Mouse (Mus musculus) mesoderm, embryonic 11.5 days (tissue): Measurements from ENCODE around the gene Uba5.
A peak's percentile ranks its signal among the peaks of the same experiment; 100 is the strongest.

Experiments
- DNase-seq: peaks from one replicate; pipeline ENCODE4 v3.0.0-alpha.2; 2012; ENCODE audit warnings: low read depth, low spot score

The Uba5 gene

GRCm38 (mm10) chr9:104062430-104063243 is at the start of gene Uba5:
Gene Uba5, minus strand, starts transcription at chr9:104063134.
- peak; percentile 85 for DNase-seq

GRCm38 (mm10) chr9:104109151-104109550 is 46.2 kb upstream of the Uba5 start:
- DNase-seq: no peak

GRCm38 (mm10) chr9:104108571-104109143 is 45.7 kb upstream of the Uba5 start:
- DNase-seq: no peak

GRCm38 (mm10) chr9:104107482-104107881 is 44.5 kb upstream of the Uba5 start:
- no peak for DNase-seq

GRCm38 (mm10) chr9:104106930-104107329 is 44.0 kb upstream of the Uba5 start:
- DNase-seq: no peak

- DNase-seq: no peak
Measured at GRCm38 (mm10) chr9:104104986-104105385, 42.1 kb upstream of the Uba5 start.

- no peak for DNase-seq
Measured at GRCm38 (mm10) chr9:104102901-104103300, 40.0 kb upstream of the Uba5 start.

- DNase-seq: no peak
Measured at GRCm38 (mm10) chr9:104102301-104102700, 39.4 kb upstream of the Uba5 start.

GRCm38 (mm10) chr9:104101458-104101857 is 38.5 kb upstream of the Uba5 start:
- no peak for DNase-seq

GRCm38 (mm10) chr9:104100822-104101221 is 37.9 kb upstream of the Uba5 start:
- DNase-seq: no peak

GRCm38 (mm10) chr9:104099060-104099459 is 36.1 kb upstream of the Uba5 start:
- no peak for DNase-seq

- DNase-seq: no peak
Measured at GRCm38 (mm10) chr9:104098256-104098655, 35.3 kb upstream of the Uba5 start.

GRCm38 (mm10) chr9:104092945-104093344 is 30.0 kb upstream of the Uba5 start:
- no peak for DNase-seq

- no peak for DNase-seq
Measured at GRCm38 (mm10) chr9:104088555-104088954, 25.6 kb upstream of the Uba5 start.

- no peak for DNase-seq
Measured at GRCm38 (mm10) chr9:104085730-104086429, 22.9 kb upstream of the Uba5 start.

- no peak for DNase-seq
Measured at GRCm38 (mm10) chr9:104080038-104080437, 17.1 kb upstream of the Uba5 start.

- peak; percentile 54 for DNase-seq
Measured at GRCm38 (mm10) chr9:104079379-104079778, 16.4 kb upstream of the Uba5 start.

- no peak for DNase-seq
Measured at GRCm38 (mm10) chr9:104078780-104079179, 15.8 kb upstream of the Uba5 start.

GRCm38 (mm10) chr9:104075808-104076207 is 12.9 kb upstream of the Uba5 start:
- peak; percentile 36 for DNase-seq

- no peak for DNase-seq
Measured at GRCm38 (mm10) chr9:104070863-104071604, 8.1 kb upstream of the Uba5 start.

- no peak for DNase-seq
Measured at GRCm38 (mm10) chr9:104070241-104070640, 7.3 kb upstream of the Uba5 start.

- DNase-seq: no peak
Measured at GRCm38 (mm10) chr9:104064571-104064970, 1.6 kb upstream of the Uba5 start.
